Mouse (Mus musculus): ENCODE measurements around the gene Cryga.

Gene Cryga

GRCm38 (mm10) chr1:65103273-65103672 lies at the start of gene Cryga:
TSS of gene Cryga (minus strand) at chr1:65103373.
- no peak for DNase-seq (ENCODE audit: low read depth, low spot score)

GRCm38 (mm10) chr1:65147971-65148370 lies 44.8 kb upstream of the Cryga start:
- DNase-seq (ENCODE audit: low read depth, low spot score), result no peak
- Histone ChIP-seq H3K27me3 (ENCODE audit: control insufficient read depth, insufficient read depth, low read length, poor library complexity, severe bottlenecking) (no peaks in the 10 kb centered on the region), H3K36me3 (ENCODE audit: control insufficient read depth, insufficient read depth, low read length, poor library complexity, severe bottlenecking) (no peaks in the 10 kb centered on the region)

More at GRCm38 (mm10) chr1:65103273-65103672, at the start of gene Cryga:
- no peaks in the 10 kb centered on the region for H3K27me3 ChIP-seq (ENCODE audit: control insufficient read depth, insufficient read depth, low read length, poor library complexity, severe bottlenecking)
- H3K36me3 ChIP-seq (ENCODE audit: control insufficient read depth, insufficient read depth, low read length, poor library complexity, severe bottlenecking), result no peaks in the 10 kb centered on the region

GRCm38 (mm10) chr1:65147326-65147725 lies 44.2 kb upstream of the Cryga start:
- Histone ChIP-seq H3K27me3 (ENCODE audit: control insufficient read depth, insufficient read depth, low read length, poor library complexity, severe bottlenecking) (no peaks in the 10 kb centered on the region), H3K36me3 (ENCODE audit: control insufficient read depth, insufficient read depth, low read length, poor library complexity, severe bottlenecking) (no peaks in the 10 kb centered on the region)
- no peak for DNase-seq (ENCODE audit: low read depth, low spot score)

- no peak for DNase-seq (ENCODE audit: low read depth, low spot score)
- H3K27me3 ChIP-seq (ENCODE audit: control insufficient read depth, insufficient read depth, low read length, poor library complexity, severe bottlenecking), result no peaks in the 10 kb centered on the region
- H3K36me3 ChIP-seq (ENCODE audit: control insufficient read depth, insufficient read depth, low read length, poor library complexity, severe bottlenecking), result no peaks in the 10 kb centered on the region
Measured at GRCm38 (mm10) chr1:65146601-65147000, 43.4 kb upstream of the Cryga start.

- no peak for DNase-seq (ENCODE audit: low read depth, low spot score)
- no peaks in the 10 kb centered on the region for H3K36me3 ChIP-seq (ENCODE audit: control insufficient read depth, insufficient read depth, low read length, poor library complexity, severe bottlenecking)
Measured at GRCm38 (mm10) chr1:65144783-65145182, 41.6 kb upstream of the Cryga start.

GRCm38 (mm10) chr1:65137560-65137959 lies 34.4 kb upstream of the Cryga start:
- no peaks in the 10 kb centered on the region for H3K36me3 ChIP-seq (ENCODE audit: control insufficient read depth, insufficient read depth, low read length, poor library complexity, severe bottlenecking)
- DNase-seq (ENCODE audit: low read depth, low spot score), result no peak
- no peaks in the 10 kb centered on the region for H3K27me3 ChIP-seq (ENCODE audit: control insufficient read depth, insufficient read depth, low read length, poor library complexity, severe bottlenecking)

More at GRCm38 (mm10) chr1:65144783-65145182, 41.6 kb upstream of the Cryga start:
- H3K27me3 ChIP-seq (ENCODE audit: control insufficient read depth, insufficient read depth, low read length, poor library complexity, severe bottlenecking), result no peaks in the 10 kb centered on the region

GRCm38 (mm10) chr1:65132833-65133232 lies 29.7 kb upstream of the Cryga start:
- Histone ChIP-seq H3K36me3 (ENCODE audit: control insufficient read depth, insufficient read depth, low read length, poor library complexity, severe bottlenecking) (no peaks in the 10 kb centered on the region), H3K27me3 (ENCODE audit: control insufficient read depth, insufficient read depth, low read length, poor library complexity, severe bottlenecking) (no peaks in the 10 kb centered on the region)
- DNase-seq (ENCODE audit: low read depth, low spot score), result no peak

GRCm38 (mm10) chr1:65131671-65132070 lies 28.5 kb upstream of the Cryga start:
- Histone ChIP-seq H3K36me3 (ENCODE audit: control insufficient read depth, insufficient read depth, low read length, poor library complexity, severe bottlenecking) (no peaks in the 10 kb centered on the region), H3K27me3 (ENCODE audit: control insufficient read depth, insufficient read depth, low read length, poor library complexity, severe bottlenecking) (no peaks in the 10 kb centered on the region)
- no peak for DNase-seq (ENCODE audit: low read depth, low spot score)

GRCm38 (mm10) chr1:65130226-65130625 lies 27.1 kb upstream of the Cryga start:
- DNase-seq (ENCODE audit: low read depth, low spot score), result no peak
- Histone ChIP-seq H3K36me3 (ENCODE audit: control insufficient read depth, insufficient read depth, low read length, poor library complexity, severe bottlenecking) (no peaks in the 10 kb centered on the region), H3K27me3 (ENCODE audit: control insufficient read depth, insufficient read depth, low read length, poor library complexity, severe bottlenecking) (no peaks in the 10 kb centered on the region)

- no peaks in the 10 kb centered on the region for H3K36me3 ChIP-seq (ENCODE audit: control insufficient read depth, insufficient read depth, low read length, poor library complexity, severe bottlenecking)
- H3K27me3 ChIP-seq (ENCODE audit: control insufficient read depth, insufficient read depth, low read length, poor library complexity, severe bottlenecking), result no peaks in the 10 kb centered on the region
- no peak for DNase-seq (ENCODE audit: low read depth, low spot score)
Measured at GRCm38 (mm10) chr1:65129634-65130180, 26.5 kb upstream of the Cryga start.

- no peak for DNase-seq (ENCODE audit: low read depth, low spot score)
- Histone ChIP-seq H3K36me3 (ENCODE audit: control insufficient read depth, insufficient read depth, low read length, poor library complexity, severe bottlenecking) (no peaks in the 10 kb centered on the region), H3K27me3 (ENCODE audit: control insufficient read depth, insufficient read depth, low read length, poor library complexity, severe bottlenecking) (no peaks in the 10 kb centered on the region; the same call in 1 of the 2 replicates)
Measured at GRCm38 (mm10) chr1:65122574-65123372, 19.6 kb upstream of the Cryga start, which contains the start of gene D630023F18Rik. TSS of gene D630023F18Rik (minus strand) at chr1:65123214.

- Histone ChIP-seq H3K36me3 (ENCODE audit: control insufficient read depth, insufficient read depth, low read length, poor library complexity, severe bottlenecking) (no peaks in the 10 kb centered on the region), H3K27me3 (ENCODE audit: control insufficient read depth, insufficient read depth, low read length, poor library complexity, severe bottlenecking) (no peaks in the 10 kb centered on the region; the same call in 1 of the 2 replicates)
- no peak for DNase-seq (ENCODE audit: low read depth, low spot score)
Measured at GRCm38 (mm10) chr1:65119438-65119837, 16.3 kb upstream of the Cryga start, which contains the start of gene Gm28845. TSS of gene Gm28845 (minus strand) at chr1:65119558.

- no peak for DNase-seq (ENCODE audit: low read depth, low spot score)
- no peaks in the 10 kb centered on the region; the same call in 1 of the 2 replicates for H3K27me3 ChIP-seq (ENCODE audit: control insufficient read depth, insufficient read depth, low read length, poor library complexity, severe bottlenecking)
- H3K36me3 ChIP-seq (ENCODE audit: control insufficient read depth, insufficient read depth, low read length, poor library complexity, severe bottlenecking), result no peaks in the 10 kb centered on the region
Measured at GRCm38 (mm10) chr1:65118150-65118913, 15.2 kb upstream of the Cryga start.

GRCm38 (mm10) chr1:65113536-65114172 lies 10.5 kb upstream of the Cryga start:
- no peaks in the 10 kb centered on the region for H3K36me3 ChIP-seq (ENCODE audit: control insufficient read depth, insufficient read depth, low read length, poor library complexity, severe bottlenecking)
- no peaks in the 10 kb centered on the region for H3K27me3 ChIP-seq (ENCODE audit: control insufficient read depth, insufficient read depth, low read length, poor library complexity, severe bottlenecking)
- no peak for DNase-seq (ENCODE audit: low read depth, low spot score)

Data from splenic B cell, adult 2 months (primary cell).